Mouse (Mus musculus): ENCODE measurements around the gene Slc25a26. TPM values are rescaled to one million over a fixed set of nuclear protein-coding genes. Genes with fewer than 3 reads are reported as not detected.

The Slc25a26 gene
- polyA plus RNA-seq, 1 experiment from 2014 or later: 12.5 TPM

GRCm38 (mm10) chr6:94508807-94509206 lies 8.7 kb downstream of the Slc25a26 start:
- Histone ChIP-seq H3K4me1 (replicated peaks; ENCODE audit: insufficient read depth, low read length) (no peaks in the 10 kb centered on the region), H3K27me3 (ENCODE audit: insufficient read depth, low read length) (no peaks in the 10 kb centered on the region), H3K36me3 (ENCODE audit: insufficient read depth, low read length) (no peaks in the 10 kb centered on the region; the same call in 1 of the 2 replicates), H3K9ac (ENCODE audit: low read depth, low read length) (no peak overlapping the region), H3K4me3 (replicated peaks; ENCODE audit: low read depth, low read length) (no peak overlapping the region), H3K9me3 (replicated peaks; ENCODE audit: low read length) (no peaks in the 10 kb centered on the region), H3K27ac (no peak overlapping the region), H3K4me2 (ENCODE audit: low read length) (no peak overlapping the region)
- DNase-seq (ENCODE audit: low spot score) (no peak), ATAC-seq (replicated peaks; ENCODE audit: low FRiP score, low read depth) (no peak)
- 75% methylated on average over 2 of the region's 2 CpGs for WGBS
- TF ChIP-seq CTCF (IDR thresholded peaks at IDR 0.05; ENCODE audit: low read depth): no peak

GRCm38 (mm10) chr6:94509220-94509619 lies 9.1 kb downstream of the Slc25a26 start:
- Histone ChIP-seq H3K9ac (ENCODE audit: low read depth, low read length) (no peak overlapping the region), H3K4me3 (replicated peaks; ENCODE audit: low read depth, low read length) (no peak overlapping the region), H3K27ac (no peak overlapping the region), H3K4me2 (ENCODE audit: low read length) (no peak overlapping the region), H3K4me1 (replicated peaks; ENCODE audit: insufficient read depth, low read length) (no peaks in the 10 kb centered on the region), H3K9me3 (replicated peaks; ENCODE audit: low read length) (no peaks in the 10 kb centered on the region), H3K36me3 (ENCODE audit: insufficient read depth, low read length) (no peaks in the 10 kb centered on the region; the same call in 1 of the 2 replicates), H3K27me3 (ENCODE audit: insufficient read depth, low read length) (no peaks in the 10 kb centered on the region)
- TF ChIP-seq CTCF (IDR thresholded peaks at IDR 0.05; ENCODE audit: low read depth): no peak
- WGBS: 79% methylated on average over 6 of the region's 6 CpGs
- no peak for ATAC-seq (replicated peaks; ENCODE audit: low FRiP score, low read depth)
- DNase-seq (ENCODE audit: low spot score): no peak

GRCm38 (mm10) chr6:94518171-94518570 lies 18.0 kb downstream of the Slc25a26 start:
- no peaks in the 10 kb centered on the region; the same call in 1 of the 2 replicates for H3K36me3 ChIP-seq (ENCODE audit: insufficient read depth, low read length)
- no peak overlapping the region for H3K9ac ChIP-seq (ENCODE audit: low read depth, low read length)
- TF ChIP-seq CTCF (IDR thresholded peaks at IDR 0.05; ENCODE audit: low read depth): no peak
- no peak overlapping the region for H3K4me3 ChIP-seq (replicated peaks; ENCODE audit: low read depth, low read length)
- no peak for DNase-seq (ENCODE audit: low spot score)
- WGBS: 91% methylated on average over 6 of the region's 6 CpGs
- no peak for ATAC-seq (replicated peaks; ENCODE audit: low FRiP score, low read depth)
- no peak overlapping the region for H3K27ac ChIP-seq
- no peaks in the 10 kb centered on the region for H3K9me3 ChIP-seq (replicated peaks; ENCODE audit: low read length)
- H3K27me3 ChIP-seq (ENCODE audit: insufficient read depth, low read length): no peaks in the 10 kb centered on the region
- H3K4me2 ChIP-seq (ENCODE audit: low read length): no peak overlapping the region
- no peaks in the 10 kb centered on the region for H3K4me1 ChIP-seq (replicated peaks; ENCODE audit: insufficient read depth, low read length)

- H3K27me3 ChIP-seq (ENCODE audit: insufficient read depth, low read length): no peaks in the 10 kb centered on the region
- ATAC-seq (replicated peaks; ENCODE audit: low FRiP score, low read depth): no peak
- no peak overlapping the region for H3K4me3 ChIP-seq (replicated peaks; ENCODE audit: low read depth, low read length)
- H3K36me3 ChIP-seq (ENCODE audit: insufficient read depth, low read length): no peaks in the 10 kb centered on the region
- 31% methylated on average over 2 of the region's 2 CpGs for WGBS
- H3K4me2 ChIP-seq (ENCODE audit: low read length): no peak overlapping the region
- peak; percentile 77 for TF ChIP-seq CTCF (IDR thresholded peaks at IDR 0.05; ENCODE audit: low read depth)
- peak; percentile 63 for DNase-seq (ENCODE audit: low spot score)
- H3K9me3 ChIP-seq (replicated peaks; ENCODE audit: low read length): no peaks in the 10 kb centered on the region
- no peak overlapping the region for H3K9ac ChIP-seq (ENCODE audit: low read depth, low read length)
- H3K4me1 ChIP-seq (replicated peaks; ENCODE audit: insufficient read depth, low read length): no peaks in the 10 kb centered on the region
- no peak overlapping the region for H3K27ac ChIP-seq
Observed at GRCm38 (mm10) chr6:94524335-94524734, 24.2 kb downstream of the Slc25a26 start.

- ATAC-seq (replicated peaks; ENCODE audit: low FRiP score, low read depth): no peak
- Histone ChIP-seq H3K9ac (ENCODE audit: low read depth, low read length) (no peak overlapping the region), H3K27ac (no peak overlapping the region), H3K36me3 (ENCODE audit: insufficient read depth, low read length) (no peaks in the 10 kb centered on the region), H3K27me3 (ENCODE audit: insufficient read depth, low read length) (no peaks in the 10 kb centered on the region), H3K4me1 (replicated peaks; ENCODE audit: insufficient read depth, low read length) (no peaks in the 10 kb centered on the region), H3K4me3 (replicated peaks; ENCODE audit: low read depth, low read length) (no peak overlapping the region), H3K4me2 (ENCODE audit: low read length) (no peak overlapping the region), H3K9me3 (replicated peaks; ENCODE audit: low read length) (no peaks in the 10 kb centered on the region)
- DNase-seq (ENCODE audit: low spot score): no peak
- no peak for TF ChIP-seq CTCF (IDR thresholded peaks at IDR 0.05; ENCODE audit: low read depth)
- 73% methylated on average over 7 of the region's 7 CpGs for WGBS
Observed at GRCm38 (mm10) chr6:94530756-94531155, 30.6 kb downstream of the Slc25a26 start.

GRCm38 (mm10) chr6:94532086-94532485 lies 32.0 kb downstream of the Slc25a26 start:
- Histone ChIP-seq H3K4me2 (ENCODE audit: low read length) (no peak overlapping the region), H3K9me3 (replicated peaks; ENCODE audit: low read length) (no peaks in the 10 kb centered on the region), H3K36me3 (ENCODE audit: insufficient read depth, low read length) (no peaks in the 10 kb centered on the region), H3K27ac (no peak overlapping the region), H3K4me1 (replicated peaks; ENCODE audit: insufficient read depth, low read length) (no peaks in the 10 kb centered on the region), H3K27me3 (ENCODE audit: insufficient read depth, low read length) (no peaks in the 10 kb centered on the region), H3K9ac (ENCODE audit: low read depth, low read length) (no peak overlapping the region), H3K4me3 (replicated peaks; ENCODE audit: low read depth, low read length) (no peak overlapping the region)
- ATAC-seq (replicated peaks; ENCODE audit: low FRiP score, low read depth) (no peak), DNase-seq (ENCODE audit: low spot score) (no peak)
- WGBS: 81% methylated on average over 4 of the region's 4 CpGs
- no peak for TF ChIP-seq CTCF (IDR thresholded peaks at IDR 0.05; ENCODE audit: low read depth)

- Histone ChIP-seq H3K9me3 (replicated peaks; ENCODE audit: low read length) (no peaks in the 10 kb centered on the region), H3K36me3 (ENCODE audit: insufficient read depth, low read length) (no peaks in the 10 kb centered on the region), H3K4me3 (replicated peaks; ENCODE audit: low read depth, low read length) (no peak overlapping the region), H3K9ac (ENCODE audit: low read depth, low read length) (no peak overlapping the region), H3K4me2 (ENCODE audit: low read length) (no peak overlapping the region), H3K4me1 (replicated peaks; ENCODE audit: insufficient read depth, low read length) (no peaks in the 10 kb centered on the region), H3K27me3 (ENCODE audit: insufficient read depth, low read length) (no peaks in the 10 kb centered on the region), H3K27ac (no peak overlapping the region)
- ATAC-seq (replicated peaks; ENCODE audit: low FRiP score, low read depth) (no peak), DNase-seq (ENCODE audit: low spot score) (no peak)
- WGBS: 62% methylated on average over 8 of the region's 8 CpGs
- no peak for TF ChIP-seq CTCF (IDR thresholded peaks at IDR 0.05; ENCODE audit: low read depth)
Observed at GRCm38 (mm10) chr6:94536478-94536877, 36.3 kb downstream of the Slc25a26 start.
